Mouse (Mus musculus): Measurements from ENCODE around the gene Snn.
"Not testable (repeated sequence)": the region's sequence is repeated elsewhere in the genome, so short reads cannot be mapped to it uniquely, and the experiment has no call there.

Snn gene

GRCm38 (mm10) chr16:11060645-11061044, at the start of gene Snn:
Snn (plus strand) TSS chr16:11060945.
- no peak for DNase-seq (ENCODE audit: low spot score)

GRCm38 (mm10) chr16:11011206-11011605, 49.5 kb upstream of the Snn start:
- no peak for DNase-seq (ENCODE audit: low spot score)

- DNase-seq (ENCODE audit: low spot score) = no peak
These were observed 48.8 kb upstream of the Snn start for GRCm38 (mm10) chr16:11011939-11012338.

DNA sequence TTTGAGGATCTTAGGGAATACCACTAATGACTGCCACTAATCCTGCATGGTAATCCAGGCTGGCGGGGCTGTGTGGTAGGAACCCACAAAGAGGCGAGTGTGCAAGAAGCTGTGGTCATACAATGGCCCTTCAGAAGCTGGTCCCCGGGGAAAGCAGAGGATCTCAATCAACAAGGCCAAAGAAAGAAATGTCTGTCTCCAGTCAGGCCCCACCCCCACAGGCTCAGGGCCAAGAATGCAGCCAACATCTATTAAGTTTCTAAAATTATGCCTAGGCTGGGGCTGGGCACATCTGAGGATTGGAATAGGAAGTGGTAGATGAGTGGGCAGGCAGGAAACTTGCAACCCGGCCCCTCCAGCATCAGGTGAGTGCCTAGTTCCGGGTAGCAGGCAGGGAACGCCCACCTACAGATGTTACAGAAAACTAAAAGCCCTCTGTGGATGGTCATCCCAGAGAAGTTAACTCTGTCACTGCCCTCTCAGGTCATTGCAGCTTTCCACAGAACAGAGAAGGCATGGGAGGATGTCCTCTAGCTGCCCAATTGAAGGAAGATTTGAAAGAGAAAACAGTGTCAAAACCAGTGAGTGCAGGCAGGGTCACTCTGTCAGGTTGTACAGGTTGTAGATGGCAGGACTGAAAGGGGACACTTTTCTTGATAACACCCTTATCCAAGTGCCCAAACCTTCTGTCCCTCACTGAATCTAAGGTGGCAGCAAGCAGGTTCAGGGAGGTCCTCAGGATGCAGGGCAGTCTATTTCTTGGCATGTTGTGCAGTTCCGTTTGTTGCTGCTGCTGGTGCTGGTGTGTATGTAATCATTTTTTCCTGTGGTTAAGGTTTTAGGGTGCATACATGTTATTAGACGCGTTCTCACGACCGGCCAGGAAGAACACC, 47.9 kb upstream of the Snn start:
- DNase-seq (ENCODE audit: low spot score) = peak; percentile 50

GRCm38 (mm10) chr16:11013464-11014147, 47.1 kb upstream of the Snn start:
- not testable (repeated sequence) for DNase-seq (ENCODE audit: low spot score)

GRCm38 (mm10) chr16:11014407-11014806, 46.3 kb upstream of the Snn start:
- DNase-seq (ENCODE audit: low spot score) = no peak

DNA sequence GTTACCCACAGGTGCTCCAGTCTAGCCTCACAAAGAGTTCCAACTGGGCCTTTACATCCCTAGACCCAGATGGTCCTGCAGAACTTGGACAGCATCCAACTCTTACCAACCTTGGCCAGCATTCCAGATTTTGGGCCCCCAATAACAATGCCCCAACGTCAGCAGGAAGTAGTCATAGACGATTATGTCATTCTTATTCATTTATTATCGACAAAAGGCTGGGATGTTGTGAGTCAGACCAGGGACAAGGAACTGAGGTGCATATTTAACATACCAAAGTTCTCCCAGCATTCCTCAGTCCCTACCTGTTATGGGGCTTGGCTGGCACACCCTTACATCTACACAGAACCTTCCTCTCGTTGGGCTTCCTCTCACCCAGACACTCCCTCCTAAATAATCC, 44.4 kb upstream of the Snn start:
- DNase-seq (ENCODE audit: low spot score) = no peak

DNA sequence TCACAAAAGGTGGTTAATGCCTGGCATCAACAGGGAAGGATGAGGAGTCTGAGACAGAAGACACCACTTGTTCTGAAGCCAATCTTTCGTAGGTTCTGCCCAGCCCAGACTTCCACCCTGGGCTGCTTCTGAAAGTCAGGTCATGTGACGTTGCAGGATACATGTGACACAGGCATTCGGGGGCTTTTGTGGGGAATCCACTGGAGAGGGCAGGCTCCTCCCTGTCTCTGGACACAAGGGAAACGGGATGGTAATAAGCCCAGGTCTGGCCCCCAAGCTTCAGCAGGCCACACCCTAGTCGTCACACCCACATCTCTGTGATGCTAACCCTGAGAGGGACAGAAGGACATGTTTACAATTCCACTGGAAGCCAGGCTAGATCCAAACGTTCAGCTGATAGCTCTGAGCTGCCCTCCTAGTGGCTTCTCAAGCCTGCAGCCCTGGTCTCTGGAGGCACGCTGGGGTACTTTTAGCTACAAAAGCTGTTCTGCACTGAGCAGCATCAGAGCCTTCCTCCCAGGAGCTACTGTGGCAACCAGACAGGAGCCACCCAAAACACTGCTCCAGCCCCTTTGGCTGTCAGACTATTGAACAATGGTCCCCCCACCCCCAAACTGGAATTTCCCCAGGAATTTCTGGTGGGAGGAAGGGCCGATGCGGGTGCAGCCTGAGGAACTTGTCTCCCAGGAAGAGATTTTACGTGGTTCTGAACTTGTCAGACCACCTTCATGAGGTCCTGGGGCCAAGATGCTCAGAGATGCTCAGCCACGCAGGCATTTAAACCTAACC, 42.7 kb upstream of the Snn start:
- DNase-seq (ENCODE audit: low spot score) = no peak

- DNase-seq (ENCODE audit: low spot score) = no peak
These were observed 39.2 kb upstream of the Snn start for GRCm38 (mm10) chr16:11021403-11022112.

- no peak for DNase-seq (ENCODE audit: low spot score)
These were observed 38.6 kb upstream of the Snn start for GRCm38 (mm10) chr16:11022113-11022489.

- DNase-seq (ENCODE audit: low spot score) = no peak
These were observed 37.1 kb upstream of the Snn start for GRCm38 (mm10) chr16:11023618-11024017.

- DNase-seq (ENCODE audit: low spot score) = peak; percentile 39
These were observed 35.9 kb upstream of the Snn start for GRCm38 (mm10) chr16:11024841-11025240.

DNA sequence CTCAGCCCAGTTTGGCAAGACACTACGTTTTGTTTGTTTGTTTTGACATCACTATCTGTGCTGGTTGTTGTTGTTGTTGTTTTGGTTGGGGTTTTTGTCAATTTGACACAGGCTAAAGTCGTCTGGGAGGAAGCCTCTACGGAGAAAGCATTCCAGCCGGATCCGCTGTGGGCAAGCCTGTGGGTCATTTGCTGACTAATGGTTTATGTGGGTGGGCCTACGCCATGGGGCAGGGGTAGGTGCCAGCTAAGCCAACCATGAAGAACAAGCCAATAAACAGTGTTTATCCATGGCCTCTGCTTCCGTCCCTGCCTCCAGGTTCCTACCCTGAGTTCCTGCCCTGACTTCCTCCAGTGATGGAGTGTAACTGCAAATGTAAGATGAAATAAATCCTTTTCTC, 32.5 kb upstream of the Snn start:
- no peak for DNase-seq (ENCODE audit: low spot score)

- DNase-seq (ENCODE audit: low spot score) = no peak
These were observed 29.9 kb upstream of the Snn start for GRCm38 (mm10) chr16:11030844-11031243.

DNA sequence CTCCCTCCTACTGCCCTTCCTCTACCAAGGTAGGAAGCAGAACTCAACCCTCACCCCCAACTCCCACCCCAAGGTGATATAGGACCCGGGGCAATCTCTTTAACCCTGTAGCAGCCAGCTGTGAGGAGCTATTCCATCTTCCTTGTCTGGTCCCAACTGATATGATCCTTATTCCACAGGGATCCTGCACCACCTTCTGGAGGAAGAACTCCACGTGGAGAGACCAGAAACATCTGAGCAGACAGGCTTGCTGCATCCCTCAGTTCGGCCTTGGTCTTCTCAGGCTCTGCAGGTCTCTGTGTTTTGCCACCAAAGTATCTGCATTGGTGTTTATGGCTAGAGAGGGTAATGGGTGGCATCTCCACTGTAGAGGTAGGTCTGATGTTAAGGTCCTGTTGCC, 29.4 kb upstream of the Snn start:
- no peak for DNase-seq (ENCODE audit: low spot score)

GRCm38 (mm10) chr16:11034193-11034803, 26.4 kb upstream of the Snn start:
- DNase-seq (ENCODE audit: low spot score) = peak; percentile 84

GRCm38 (mm10) chr16:11035273-11035672, 25.5 kb upstream of the Snn start:
- DNase-seq (ENCODE audit: low spot score) = no peak

DNA sequence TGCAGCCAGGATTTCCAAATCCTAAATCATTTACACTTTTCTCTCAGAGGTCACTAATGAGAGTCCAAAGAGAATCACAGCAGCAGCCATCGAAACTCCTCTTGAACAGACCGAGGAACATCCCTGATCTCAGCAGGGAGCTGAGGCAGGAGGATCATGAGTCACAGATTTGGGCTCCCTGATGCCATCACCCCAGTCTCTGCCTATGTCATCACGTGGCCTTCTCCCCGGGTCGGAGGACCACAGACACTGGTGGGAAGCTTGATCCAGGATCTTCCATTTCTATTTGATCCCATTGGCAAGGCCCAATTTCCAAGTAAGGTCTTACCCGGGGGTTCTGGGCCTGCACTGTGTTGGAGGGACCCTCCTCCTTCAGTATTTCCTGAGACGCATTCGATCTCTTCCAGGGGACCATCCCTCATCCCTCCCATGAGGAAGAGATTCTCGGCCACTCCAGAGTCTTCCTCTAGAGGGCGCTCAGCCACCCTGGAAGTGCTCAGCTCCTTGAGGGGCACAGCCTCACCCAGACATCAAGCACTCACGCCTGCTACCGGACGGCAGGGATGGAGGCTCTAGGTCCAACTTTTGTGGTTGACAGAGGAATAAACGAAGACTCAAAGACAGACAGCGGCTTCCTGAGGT, 24.8 kb upstream of the Snn start:
- DNase-seq (ENCODE audit: low spot score) = peak; percentile 71

DNA sequence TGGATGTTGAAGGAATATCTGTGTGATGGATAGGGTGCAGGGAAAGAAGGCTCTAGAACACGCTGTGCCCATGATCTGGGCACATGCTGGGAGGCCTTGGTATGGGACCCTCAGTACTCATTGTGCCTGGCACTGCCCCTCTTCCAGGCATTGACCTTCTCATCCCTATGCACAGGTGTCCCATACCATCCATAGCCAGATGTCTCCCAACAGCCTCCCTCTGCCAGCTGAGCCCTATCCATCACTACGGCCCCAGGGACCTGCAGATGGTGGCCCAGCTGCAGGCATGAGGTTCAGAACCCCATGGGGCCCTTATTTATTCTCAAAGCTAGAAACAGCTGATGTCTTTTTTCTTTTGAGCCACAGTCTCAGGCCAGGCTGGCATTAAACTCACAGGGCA, 20.1 kb upstream of the Snn start:
- no peak for DNase-seq (ENCODE audit: low spot score)

GRCm38 (mm10) chr16:11043239-11043638, 17.5 kb upstream of the Snn start:
- DNase-seq (ENCODE audit: low spot score) = no peak

DNA sequence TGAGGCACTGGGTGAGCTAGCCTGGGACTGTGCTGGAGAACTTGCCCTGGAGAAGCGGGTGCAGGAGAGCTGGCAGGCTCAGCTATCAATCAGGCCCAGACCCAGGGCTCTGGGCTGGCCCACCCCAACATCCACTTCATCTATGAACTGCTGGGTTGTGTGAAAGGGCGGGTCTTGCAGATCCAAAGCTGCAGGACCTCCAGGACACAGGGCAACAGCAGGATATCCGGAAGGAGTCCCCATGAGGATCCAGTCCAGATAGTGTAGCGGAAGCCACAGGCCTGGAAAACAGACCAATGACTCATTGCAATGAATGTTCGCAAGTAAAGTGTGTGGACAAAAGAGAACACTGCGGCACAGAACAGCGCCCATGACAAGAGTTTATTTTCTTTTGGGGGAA, 14.3 kb upstream of the Snn start:
- DNase-seq (ENCODE audit: low spot score) = no peak

Measured in ovary, postnatal 36 days (tissue).